Mouse (Mus musculus) adrenal gland (tissue): Measurements from ENCODE around the gene Lhcgr.
"Not testable (repeated sequence)": the region's sequence is repeated elsewhere in the genome, so short reads cannot be mapped to it uniquely, and the experiment has no call there.

Experiments used
- intact Hi-C: fragments of 180-260 bp; cut with DNase I; formaldehyde crosslinking; loops from one replicate; pipeline ENCODE4 v1.15.1; 2025
- long read RNA-seq, 2 experiments: library from polyadenylated mRNA; unstranded; transcript quantifications; one replicate each; pipeline ENCODE4 v2.0.0; 2020; ENCODE audit warnings: borderline replicate concordance in 1 of 2; ENCODE audit not compliant: insufficient replicate concordance in 1 of 2

Gene Lhcgr
- long read RNA-seq, experiment 1, result 0 reads
- long read RNA-seq, experiment 2, partial matches to known transcripts, result 0 of 1 reads
- long read RNA-seq, experiment 2, other reads (novel, unspliced or antisense), result 1 of 1 reads

DNA sequence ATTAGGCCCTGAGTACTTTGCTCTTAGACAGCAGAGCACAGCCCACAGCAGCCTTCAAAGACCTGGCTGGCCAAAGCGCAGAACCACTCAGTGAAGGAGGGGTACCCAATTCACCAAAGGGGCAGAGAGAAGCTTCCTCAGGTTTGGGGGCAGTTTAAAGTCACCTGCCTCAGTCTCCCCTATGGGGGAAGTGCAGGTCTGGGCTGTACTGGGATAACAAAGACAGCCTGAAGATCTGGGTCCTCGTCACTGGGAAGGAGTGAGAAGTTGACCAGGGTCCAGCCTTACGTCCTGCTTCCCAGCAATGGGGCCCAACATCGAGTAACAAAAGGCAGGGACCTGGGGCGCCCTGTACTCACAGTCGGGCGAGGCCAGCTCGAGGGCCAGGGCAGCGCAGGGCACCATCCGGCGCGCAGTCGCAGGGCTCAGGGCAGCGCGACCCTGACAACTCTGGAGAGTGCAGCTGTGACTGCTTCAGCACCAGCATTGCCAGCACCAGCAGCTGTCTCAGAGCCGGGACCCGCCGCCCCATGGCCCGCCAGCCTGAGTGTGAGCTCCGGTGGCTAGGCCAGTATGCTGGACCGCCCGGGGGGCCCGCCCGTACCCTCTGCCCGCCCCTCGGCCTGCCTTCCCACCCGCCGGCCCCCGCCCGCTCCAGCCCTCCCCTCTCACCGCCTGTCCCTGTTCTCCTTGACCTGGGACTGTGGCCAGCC, at the start of gene Lhcgr:
Gene Lhcgr, minus strand, starts transcription at position 551 of the 713 bp plus-strand sequence.
- intact Hi-C loops, result no loop called here

DNA sequence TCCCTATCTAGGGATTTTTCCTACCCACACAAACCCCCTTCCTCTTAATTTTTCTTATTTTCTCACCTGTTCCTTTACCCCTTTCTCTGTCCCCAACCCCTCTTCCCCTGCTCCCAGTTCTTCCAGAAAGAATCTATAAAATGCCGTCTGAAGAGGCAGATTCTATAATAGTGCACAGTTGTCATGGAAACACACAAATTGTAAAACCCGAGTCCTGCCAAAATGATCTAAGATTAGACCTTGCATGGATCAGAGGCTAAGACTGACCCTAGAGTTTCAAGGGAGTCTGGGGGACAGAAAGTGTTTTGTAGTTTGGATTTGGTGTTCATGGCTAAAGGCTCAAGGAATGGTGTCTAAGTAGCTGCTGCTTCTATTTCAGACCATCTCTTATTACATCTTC, 25.8 kb upstream of the Lhcgr start:
- intact Hi-C loops, result no loop called here

DNA sequence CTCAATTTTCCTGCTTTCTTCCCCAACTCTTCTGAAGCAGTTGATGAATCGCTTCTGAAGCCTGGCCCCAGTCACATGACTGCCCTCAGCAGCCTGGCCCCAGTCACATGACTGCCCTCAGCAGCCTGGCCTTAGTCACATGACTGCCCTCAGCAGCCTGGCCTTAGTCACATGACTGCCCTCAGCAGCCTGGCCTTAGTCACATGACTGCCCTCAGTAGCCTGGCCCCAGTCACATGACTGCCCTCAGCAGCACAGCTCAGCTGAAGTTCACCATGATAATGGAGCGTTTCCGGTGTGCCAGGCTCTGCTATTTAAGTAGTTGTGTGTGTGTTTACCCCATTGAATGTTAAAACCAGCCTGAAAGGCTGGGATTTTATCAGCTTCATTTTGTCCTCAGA, 21.2 kb upstream of the Lhcgr start:
- intact Hi-C loops, result not testable (repeated sequence)

DNA sequence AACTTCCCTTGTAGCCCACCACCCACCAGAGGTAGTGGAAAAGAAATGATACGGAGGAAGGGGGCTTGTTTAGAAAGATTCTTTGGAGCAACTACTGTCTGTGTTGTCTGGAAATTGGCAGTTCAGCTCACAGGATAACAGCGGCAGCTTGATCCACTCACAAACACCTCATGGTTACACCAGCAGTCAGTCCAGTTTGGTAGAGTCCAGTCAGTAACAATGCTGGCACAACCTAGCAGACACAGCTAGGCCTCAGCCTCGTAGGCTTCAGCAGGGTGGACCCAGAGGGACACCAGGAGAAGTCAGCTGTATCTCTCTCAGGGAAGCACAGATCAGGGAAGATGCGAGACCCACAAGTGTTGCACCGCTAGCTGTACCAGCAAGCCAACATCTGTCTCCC, 19.0 kb upstream of the Lhcgr start:
- intact Hi-C loops, result no loop called here

DNA sequence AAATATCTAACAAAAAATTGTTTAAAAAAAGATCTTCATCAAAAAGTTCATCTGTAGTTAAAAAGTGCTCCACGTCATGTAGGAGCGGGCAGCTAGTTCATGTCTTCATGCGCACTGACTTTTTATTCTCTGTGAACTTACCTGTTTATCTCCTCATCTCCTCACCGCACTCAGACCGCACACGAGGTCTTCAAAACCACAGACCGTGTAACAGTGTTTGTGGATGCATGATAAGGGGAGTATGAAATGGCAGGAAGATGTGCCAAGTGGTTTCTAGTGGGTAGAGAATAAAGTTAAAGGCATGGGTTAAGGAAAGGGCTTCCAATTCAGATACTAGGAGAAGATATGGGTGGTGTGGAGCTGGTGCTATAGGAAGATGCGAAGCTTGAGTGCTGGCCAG, 14.6 kb upstream of the Lhcgr start:
- intact Hi-C loops, result no loop called here

DNA sequence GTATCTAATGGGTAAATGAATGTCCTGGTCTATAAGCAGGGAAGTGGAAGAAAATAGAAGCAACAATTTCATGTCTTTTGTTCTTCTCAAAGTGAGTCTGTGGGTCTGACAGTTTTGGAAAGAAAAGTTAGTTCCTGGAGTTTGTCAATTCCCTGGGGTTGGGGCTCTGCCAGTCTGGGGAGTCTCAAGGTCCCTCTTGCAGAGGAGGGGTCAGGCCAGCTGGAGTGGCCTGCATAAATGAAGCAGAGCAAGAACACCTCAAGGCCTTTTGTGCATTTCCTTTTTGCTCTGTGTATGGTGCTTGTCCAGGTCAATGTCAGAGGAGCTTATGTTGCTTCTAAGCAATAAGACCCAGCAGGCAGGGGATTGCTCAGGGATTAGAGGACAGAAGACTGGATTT, 11.7 kb upstream of the Lhcgr start:
- intact Hi-C loops, result no loop called here

DNA sequence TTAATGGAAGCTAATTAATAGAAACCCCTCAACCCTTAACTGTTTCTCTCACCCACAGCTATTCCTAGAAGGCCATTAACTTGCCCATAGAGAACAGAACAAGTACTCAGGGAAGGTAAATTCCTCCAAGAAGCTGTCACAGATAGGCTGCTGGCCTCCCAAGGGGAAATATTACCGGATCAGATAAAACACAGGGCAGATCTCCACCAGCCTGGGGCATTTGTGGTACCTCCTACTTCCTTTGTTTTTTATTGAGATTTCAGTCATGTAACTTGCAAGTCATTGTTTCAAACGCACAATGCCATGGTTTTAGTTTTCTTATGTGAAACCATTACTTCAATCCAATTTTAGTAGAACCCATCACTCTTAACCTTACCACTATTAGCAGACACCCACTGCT, 1.1 kb downstream of the Lhcgr start:
- intact Hi-C loops, result no loop called here

DNA sequence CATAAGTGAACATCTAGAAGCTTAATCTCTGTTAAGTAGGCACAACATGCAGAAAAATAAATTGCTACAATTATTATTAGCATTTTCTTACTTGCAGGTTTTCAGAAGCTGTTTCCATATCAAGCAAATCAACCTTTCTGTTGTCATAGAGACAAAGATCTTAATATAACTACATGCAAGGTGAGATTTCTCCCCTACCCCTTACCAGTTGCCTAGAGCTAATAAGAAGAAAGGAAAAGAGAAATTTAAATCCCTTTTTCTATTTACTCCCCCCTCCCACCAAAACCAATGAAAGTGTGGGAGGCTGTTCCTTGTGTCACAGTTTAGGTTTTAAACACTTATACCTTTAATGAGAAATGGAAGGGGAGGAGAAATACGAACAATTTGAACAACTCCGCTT, 3.4 kb downstream of the Lhcgr start:
- intact Hi-C loops, result no loop called here

DNA sequence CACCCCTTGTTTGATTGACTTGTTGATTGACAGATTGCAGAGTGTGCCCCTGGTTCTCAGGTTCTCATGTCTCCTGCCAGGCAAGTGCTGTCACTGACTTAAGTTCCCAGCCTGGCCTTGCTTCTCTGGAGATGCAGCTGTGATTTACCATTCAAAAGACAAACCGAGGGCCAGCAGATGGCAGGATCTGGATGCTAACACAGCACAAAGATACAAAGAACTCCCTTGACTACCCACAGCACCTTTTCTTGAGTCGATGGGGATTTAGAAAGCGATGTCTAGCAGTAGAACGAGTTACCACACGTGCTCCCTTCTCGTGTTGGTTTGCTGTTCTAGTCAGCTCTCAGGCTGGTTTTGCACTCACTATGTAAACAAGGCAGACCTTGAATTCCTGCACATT, 4.9 kb downstream of the Lhcgr start:
- intact Hi-C loops, result no loop called here

DNA sequence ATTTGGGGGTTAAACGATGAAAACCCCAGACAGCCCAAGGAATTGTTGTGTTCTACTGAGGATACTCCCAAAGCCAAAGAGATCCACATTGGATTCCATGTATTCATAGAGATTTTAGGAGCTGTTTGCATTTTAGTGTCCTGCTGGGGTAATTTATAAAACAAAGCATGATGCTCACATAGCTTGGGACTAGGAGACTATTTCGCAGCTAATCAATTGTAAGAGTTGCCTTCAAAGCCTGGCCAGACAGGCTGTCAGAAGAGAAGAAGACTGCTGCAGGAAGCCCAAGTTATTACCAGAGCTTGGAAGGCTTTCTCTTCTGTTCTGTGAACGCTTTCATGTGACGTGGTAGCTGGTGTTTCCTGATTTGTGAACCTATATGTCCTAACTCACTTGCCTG, 5.4 kb downstream of the Lhcgr start:
- intact Hi-C loops, result no loop called here

DNA sequence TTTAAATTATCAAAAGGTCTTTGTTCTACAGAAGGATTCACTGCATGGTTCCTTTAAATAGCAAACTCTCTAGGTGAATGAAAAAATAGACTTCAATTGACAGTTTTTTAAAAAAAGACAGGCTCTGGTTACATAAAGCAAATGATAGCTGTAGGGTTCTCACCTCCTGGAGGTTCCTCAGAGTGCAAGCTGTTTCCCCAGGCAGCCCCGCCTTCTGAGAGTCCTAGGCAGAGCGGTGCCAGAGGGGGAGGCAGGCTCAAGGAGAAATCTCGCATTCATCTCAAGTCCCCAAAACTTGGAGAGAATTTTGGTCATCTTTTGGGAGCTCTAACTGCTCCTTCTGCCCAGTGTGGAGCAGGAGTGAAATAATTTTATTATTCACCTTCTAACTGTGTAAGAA, 12.6 kb downstream of the Lhcgr start:
- intact Hi-C loops, result no loop called here

DNA sequence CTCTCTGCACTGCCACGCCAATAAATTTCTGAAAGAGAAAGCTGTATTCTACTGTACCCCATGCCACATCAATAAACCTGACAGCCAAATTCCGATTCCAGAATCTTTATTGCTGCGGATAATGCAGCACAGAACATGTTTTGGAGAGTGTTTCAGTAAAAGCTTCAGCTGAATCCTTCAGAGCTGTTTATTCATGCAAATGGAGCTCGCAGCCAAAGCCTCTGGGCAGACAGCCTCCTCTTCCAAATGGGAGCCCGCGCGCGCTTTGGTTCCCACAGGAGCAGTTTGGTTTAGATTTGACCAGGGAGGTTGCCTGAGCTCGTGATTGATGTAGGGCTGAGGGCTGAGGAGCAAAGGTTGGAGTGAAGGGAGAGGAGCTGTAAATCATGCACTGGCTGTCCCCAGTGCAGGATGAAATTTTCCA, 17.7 kb downstream of the Lhcgr start:
- intact Hi-C loops, result no loop called here

DNA sequence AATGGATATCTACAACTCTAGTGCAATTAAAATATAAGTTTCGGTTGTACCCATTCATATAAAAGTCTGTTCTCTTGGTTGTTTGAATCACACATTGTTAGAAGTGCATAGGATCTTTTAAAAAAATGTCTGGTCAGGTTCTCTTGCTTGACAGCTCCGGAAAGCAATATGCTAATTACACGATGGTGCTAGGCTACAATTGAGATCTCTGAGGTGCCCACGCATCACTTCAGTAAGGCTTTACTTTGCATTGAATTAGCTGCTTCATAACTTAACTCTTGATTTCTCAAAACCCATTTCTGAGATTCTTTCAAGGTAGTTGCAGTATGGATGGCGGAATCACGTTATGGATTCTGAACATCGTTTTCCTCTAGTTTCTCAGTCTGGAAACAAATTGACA, 21.7 kb downstream of the Lhcgr start:
- intact Hi-C loops, result no loop called here

DNA sequence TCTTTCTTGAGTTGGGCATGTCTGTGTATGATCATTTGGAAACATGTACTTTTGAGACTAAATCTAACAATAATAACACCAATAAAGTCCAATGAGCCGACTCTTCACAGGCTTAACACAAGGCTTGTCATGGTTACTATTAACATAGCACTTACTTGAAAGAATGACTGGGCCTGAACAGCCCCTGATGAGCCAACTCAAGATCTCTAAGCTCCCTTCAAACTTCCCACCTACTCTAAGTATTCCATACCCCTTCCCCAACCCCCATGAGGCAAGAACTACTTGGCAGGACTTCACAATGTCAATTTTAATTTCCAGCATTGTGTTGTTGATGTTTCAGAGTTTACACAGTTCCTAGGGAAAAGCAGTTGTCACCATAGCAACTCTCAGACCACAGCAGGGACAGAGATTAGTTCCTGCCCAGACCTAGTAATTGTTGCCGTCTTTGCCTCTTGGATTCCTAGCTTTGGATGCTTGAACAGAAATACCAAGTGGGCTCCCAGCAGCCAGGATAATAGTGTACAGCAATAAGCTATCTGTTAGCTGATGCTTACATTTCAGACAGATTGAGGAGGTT, 22.4 kb downstream of the Lhcgr start:
- intact Hi-C loops, result no loop called here

DNA sequence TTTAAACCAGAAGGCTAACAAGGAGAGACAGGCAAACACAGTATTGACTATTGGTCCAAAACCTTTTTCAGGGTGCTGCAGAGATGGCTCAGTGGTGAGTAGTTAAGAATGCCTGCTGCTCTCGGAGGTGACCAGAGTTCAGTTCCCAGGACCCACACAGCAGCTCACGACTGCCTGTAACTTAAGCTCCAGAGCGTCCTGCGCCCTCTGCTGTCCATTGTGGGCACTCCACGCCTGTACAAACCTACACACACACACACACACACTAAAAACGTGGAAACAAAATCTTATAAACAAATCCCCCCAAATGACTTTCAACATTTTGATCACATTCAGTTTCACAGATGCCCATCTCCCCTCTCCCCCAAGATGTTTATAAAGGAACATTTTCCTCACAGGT, 24.9 kb downstream of the Lhcgr start:
- intact Hi-C loops, result no loop called here

DNA sequence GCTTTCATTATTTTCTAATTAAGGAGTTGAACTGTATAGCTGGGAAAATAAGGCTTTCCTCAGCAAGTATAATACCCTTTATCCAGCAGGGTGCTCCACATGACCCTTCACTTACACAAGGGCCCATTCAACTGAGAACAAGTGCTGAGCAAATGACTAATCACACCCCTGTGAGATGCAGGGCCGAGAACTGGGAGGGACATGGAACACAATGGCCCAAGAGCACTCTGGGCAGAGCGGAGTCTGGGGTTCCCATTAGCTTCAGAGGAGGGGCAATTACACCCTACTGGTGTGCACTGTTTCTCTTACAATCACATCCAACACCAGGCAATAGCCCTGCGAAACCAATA, 27.7 kb downstream of the Lhcgr start:
- intact Hi-C loops, result no loop called here

DNA sequence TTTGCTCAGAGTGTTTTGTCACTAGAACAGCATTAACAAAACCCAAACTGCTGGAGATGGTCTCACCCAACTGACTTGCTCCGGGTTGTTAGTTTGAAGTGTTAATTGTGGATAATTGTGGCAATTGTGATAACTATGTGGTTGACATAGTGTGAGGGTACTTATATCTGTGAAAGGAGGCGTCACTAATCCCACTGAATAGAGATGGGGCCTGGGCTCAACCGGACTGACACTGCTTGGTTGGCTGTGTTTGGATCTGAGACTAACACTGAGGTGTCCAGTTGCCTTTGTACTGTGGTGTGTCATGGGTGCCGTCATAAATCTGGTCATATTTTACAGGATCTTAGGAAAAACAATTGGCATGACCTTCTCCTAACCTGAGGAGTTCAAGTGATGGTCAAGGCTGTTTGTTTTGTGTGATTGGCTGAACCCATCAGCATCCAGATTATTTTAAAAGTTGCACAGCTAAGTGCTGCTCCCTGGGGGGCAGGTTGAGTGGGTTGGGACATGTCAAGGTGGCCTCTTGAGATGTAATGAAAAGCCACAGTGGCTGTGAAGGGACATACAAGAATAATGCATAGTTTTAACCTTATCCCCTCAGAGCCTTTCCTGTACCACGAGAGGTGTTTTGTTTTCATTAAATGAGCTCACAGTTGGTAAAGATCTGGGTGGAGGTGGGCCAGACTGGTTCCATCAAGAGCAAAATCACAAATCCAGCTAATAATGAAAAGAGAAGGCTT, 28.2 kb downstream of the Lhcgr start:
- intact Hi-C loops, result no loop called here

DNA sequence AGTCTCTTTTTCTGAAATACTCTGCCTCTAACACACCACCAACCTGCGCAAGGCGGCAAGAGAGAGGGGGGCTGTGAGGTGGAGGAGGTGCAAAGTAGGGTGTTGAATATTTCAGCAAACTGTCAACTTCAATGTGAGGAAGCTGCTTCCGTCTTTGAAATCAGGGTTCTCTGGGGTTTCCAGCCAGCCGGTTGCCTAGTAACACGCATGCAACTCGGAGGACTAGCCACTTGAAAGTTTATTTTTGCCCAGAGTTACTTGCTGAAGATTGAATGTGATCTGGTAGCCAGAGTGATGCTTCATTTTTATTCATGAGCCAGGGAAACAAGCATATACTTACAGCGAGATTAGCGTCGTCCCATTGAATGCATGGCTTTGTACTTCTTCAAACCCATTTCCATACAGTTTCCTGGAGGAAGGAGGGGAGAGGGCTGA, 33.8 kb downstream of the Lhcgr start:
- intact Hi-C loops, result no loop called here

DNA sequence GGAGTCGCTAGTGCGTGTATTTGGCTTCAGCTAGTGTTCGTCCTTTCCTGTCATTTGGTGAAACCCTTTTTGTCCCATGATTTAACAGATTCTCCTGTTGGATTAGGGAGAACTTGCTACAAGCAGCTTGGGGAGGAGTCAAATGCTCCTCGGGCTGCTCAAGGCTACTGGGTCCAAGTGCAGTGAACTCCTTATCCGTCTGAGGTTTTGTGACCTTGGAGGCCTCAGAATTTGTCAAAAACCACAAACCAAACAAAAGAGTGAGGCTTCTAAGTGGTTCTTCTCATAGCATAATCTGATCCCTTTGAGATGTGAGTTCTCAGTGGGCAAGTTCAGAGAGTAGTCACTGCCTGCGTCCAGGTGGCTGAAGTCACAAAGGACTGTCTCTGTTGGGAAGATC, 36.0 kb downstream of the Lhcgr start:
- intact Hi-C loops, result no loop called here

DNA sequence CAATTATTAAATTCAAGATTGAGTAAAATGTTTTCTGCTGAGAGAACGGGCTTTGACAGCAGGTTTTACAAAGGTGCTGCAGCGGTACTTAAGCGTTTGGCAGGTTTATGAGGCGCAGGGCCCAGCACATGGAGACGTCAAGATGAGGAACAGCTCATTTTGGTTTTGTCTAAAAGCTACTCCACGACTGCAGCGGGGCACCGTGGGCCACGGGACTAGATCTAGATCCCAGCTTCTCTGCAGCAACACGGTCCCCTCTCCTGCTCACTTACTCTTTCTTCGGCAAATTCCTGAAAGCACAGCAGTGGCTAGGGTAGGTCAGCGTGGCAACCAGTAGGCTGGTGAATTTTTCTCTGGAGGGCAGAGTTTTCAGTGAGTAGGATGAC, 38.3 kb downstream of the Lhcgr start:
- intact Hi-C loops, result no loop called here

DNA sequence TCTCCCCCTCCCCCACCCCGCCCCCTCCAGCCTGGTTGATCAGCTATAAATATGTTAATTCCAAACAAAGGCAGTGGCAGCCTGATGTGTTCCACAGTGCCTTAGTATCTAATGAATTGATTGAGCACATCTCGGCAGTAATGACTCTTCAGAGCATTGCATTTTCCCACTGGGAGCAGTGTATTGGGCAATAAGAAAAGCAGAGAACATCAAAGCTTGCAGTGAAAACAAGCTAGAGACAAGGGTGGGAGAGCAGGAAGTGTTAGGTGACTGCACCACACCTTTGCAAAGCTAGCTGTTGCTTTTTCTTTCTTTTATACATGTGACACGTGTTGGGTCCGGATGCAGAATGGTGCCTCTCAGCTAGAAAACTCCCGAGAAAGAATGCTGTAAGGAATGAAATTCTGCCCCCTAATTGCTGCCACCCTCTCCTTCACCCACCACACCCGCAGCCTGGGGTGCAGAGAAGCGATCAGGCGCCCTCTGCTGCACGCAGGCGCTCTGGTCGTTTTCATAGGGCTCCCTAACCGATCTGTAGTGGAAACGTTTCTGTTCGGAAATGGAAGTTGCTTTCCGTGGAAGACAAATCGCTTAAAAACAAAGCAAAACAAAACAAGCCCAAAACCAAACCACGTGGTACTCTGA, 38.8 kb downstream of the Lhcgr start:
- intact Hi-C loops, result no loop called here

DNA sequence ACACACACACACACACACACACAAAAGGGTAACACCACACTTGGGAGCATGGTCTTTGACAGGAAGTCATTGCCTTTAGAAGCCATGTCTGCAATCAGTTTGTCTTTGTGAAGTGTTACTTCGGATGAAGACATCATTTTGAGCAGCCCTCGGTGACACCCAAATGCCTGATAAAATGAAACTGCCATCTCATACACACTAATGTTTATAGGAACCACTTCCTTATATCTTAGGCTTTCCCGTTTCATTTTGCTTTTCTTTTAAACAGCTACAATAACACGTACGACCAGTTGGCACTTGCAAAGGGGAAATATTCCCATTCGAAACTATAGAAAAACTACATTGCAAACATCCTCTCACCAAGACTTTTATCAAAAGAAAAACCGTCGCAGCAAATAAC, 42.1 kb downstream of the Lhcgr start:
- intact Hi-C loops, result loop anchor here (2.0 kb wide), 1 partner anchor 97 kb away; no protein-coding TSS in a partner anchor
